Mouse (Mus musculus): ENCODE results near the gene Apopt1.

Gene Apopt1

GRCm38 (mm10) chr12:111777919-111778318, 64.9 kb downstream of the Apopt1 start:
- DNase-seq: no peak

- DNase-seq: no peak
Measured at GRCm38 (mm10) chr12:111779544-111779943, 66.5 kb downstream of the Apopt1 start.

GRCm38 (mm10) chr12:111785174-111785573, 72.1 kb downstream of the Apopt1 start:
- no peak for DNase-seq

GRCm38 (mm10) chr12:111787015-111787414, 74.0 kb downstream of the Apopt1 start:
- DNase-seq: no peak

GRCm38 (mm10) chr12:111790090-111790489, 77.0 kb downstream of the Apopt1 start:
- no peak for DNase-seq

GRCm38 (mm10) chr12:111790631-111791030, 77.6 kb downstream of the Apopt1 start:
- DNase-seq: no peak

- DNase-seq: no peak
Measured at GRCm38 (mm10) chr12:111791474-111792104, 78.5 kb downstream of the Apopt1 start.

GRCm38 (mm10) chr12:111794102-111794501, 81.0 kb downstream of the Apopt1 start:
- DNase-seq: peak; percentile 72

- no peak for DNase-seq
Measured at GRCm38 (mm10) chr12:111794526-111795179, 81.6 kb downstream of the Apopt1 start.

GRCm38 (mm10) chr12:111795180-111795895, 82.3 kb downstream of the Apopt1 start:
- peak; percentile 78 for DNase-seq

- DNase-seq: no peak
Measured at GRCm38 (mm10) chr12:111797251-111797650, 84.2 kb downstream of the Apopt1 start.

- no peak for DNase-seq
Measured at GRCm38 (mm10) chr12:111798493-111798892, 85.4 kb downstream of the Apopt1 start.

- DNase-seq: no peak
Measured at GRCm38 (mm10) chr12:111800459-111801183, 87.6 kb downstream of the Apopt1 start.

- DNase-seq: no peak
Measured at GRCm38 (mm10) chr12:111803538-111803937, 90.5 kb downstream of the Apopt1 start.

Measured in layer of hippocampus, adult 9-11 months (tissue).